Mouse (Mus musculus) forebrain, postnatal 0 days (tissue): ENCODE results near the gene Lmntd1. TPM values are rescaled to one million over a fixed set of nuclear protein-coding genes. Genes with fewer than 3 reads are reported as not detected.

ENCODE experiments used
- ATAC-seq: fragments of 200-750 bp; cut with Nextera tagmentation; 2 replicates; pipeline ENCODE4 v1.8.0; 2017; ENCODE audit warnings: mild to moderate bottlenecking, moderate library complexity
- DNase-seq: peaks from one replicate; pipeline ENCODE4 v3.0.0-alpha.2; 2015
- H3K27ac ChIP-seq: fragments of 300-500 bp; sonication (generic); 2 replicates; pipeline ENCODE4 v1.5.1; 2014; ENCODE audit warnings: low read depth, mild to moderate bottlenecking, antibody characterized with exemption, low read length, moderate library complexity, mixed read lengths
- H3K27me3 ChIP-seq: fragments of 300-500 bp; sonication (generic); 2 replicates; pipeline ENCODE4 v1.6.1; 2014; ENCODE audit warnings: mild to moderate bottlenecking, low read length, mixed read lengths; ENCODE audit not compliant: insufficient read depth
- H3K36me3 ChIP-seq: fragments of 300-500 bp; sonication (generic); 2 replicates; pipeline ENCODE4 v1.6.1; 2014; ENCODE audit warnings: mild to moderate bottlenecking, moderate library complexity; ENCODE audit not compliant: insufficient read depth
- H3K4me1 ChIP-seq: fragments of 300-500 bp; sonication (generic); 2 replicates; pipeline ENCODE4 v1.6.1; 2014; ENCODE audit warnings: antibody characterized with exemption; ENCODE audit not compliant: insufficient read depth
- H3K4me2 ChIP-seq: fragments of 300-500 bp; sonication (generic); 2 replicates; pipeline ENCODE4 v1.6.1; 2014; ENCODE audit warnings: low read depth, mild to moderate bottlenecking, moderate library complexity
- H3K4me3 ChIP-seq: fragments of 300-500 bp; sonication (generic); 2 replicates; pipeline ENCODE4 v1.5.1; 2014; ENCODE audit warnings: low read depth, low read length, mixed read lengths
- H3K9ac ChIP-seq: fragments of 300-500 bp; sonication (generic); 2 replicates; pipeline ENCODE4 v1.6.1; 2014; ENCODE audit warnings: mild to moderate bottlenecking
- H3K9me3 ChIP-seq: fragments of 300-500 bp; sonication (generic); 2 replicates; pipeline ENCODE4 v1.6.1; 2016; ENCODE audit warnings: low read length
- CTCF ChIP-seq: sonication (generic); IDR thresholded peaks from 2 replicates; pipeline ENCODE4 v1.5.1; 2016; ENCODE audit warnings: antibody characterized with exemption, control low read depth, low read depth
- WGBS: fragments of 180-500 bp; shearing (Covaris S2); extraction: QIAGEN DNeasy Blood & Tissue Kit; methylation state at CpG from one replicate; pipeline ENCODE4 v1.1.7; 2014; 5-methylcytosine and 5-hydroxymethylcytosine counted together
- polyA plus RNA-seq: library from polyadenylated mRNA; unstranded; fragments of >200 nt; fragmentation: Nextera tagmentation; extraction: Ambion mirVana; gene quantifications from 2 replicates; pipeline ENCODE4 v1.2.1, GENCODE M21; 2015
- total RNA-seq: library from RNA; depleted of rRNA; stranded (reverse); fragments of >200 nt; gene quantifications from 2 replicates; pipeline ENCODE4 v1.2.3, GENCODE M21; 2014

The Lmntd1 gene
- total and polyA plus RNA-seq, 2 experiments from 2014 or later, result 1.3 to 1.4 TPM

DNA sequence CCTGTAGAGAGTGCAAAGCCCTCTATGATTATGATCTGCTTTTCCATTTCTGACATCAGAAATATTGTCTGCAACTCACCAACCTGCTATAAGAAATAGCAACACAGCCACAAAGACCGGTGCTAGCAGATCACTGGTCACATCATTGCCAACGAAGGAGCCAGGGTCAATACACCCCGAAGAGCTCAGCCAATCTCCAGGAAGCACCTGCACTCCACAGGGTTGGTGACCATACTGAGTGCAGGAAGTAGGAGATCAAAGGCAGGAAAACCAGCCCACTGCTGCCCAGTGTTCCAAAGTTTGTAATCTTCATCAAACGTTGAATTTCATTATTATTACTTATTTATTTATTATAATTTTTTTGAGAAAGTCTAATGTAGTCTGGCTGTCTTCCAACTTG is 9.5 kb downstream of the Lmntd1 start:
- Histone ChIP-seq H3K9ac (no peak overlapping the region), H3K4me3 (no peak overlapping the region), H3K27me3 (no peaks in the 10 kb centered on the region), H3K27ac (no peak overlapping the region), H3K4me1 (no peaks in the 10 kb centered on the region), H3K9me3 (no peaks in the 10 kb centered on the region), H3K36me3 (no peaks in the 10 kb centered on the region), H3K4me2 (no peak overlapping the region)
- no peak for DNase-seq
- no peak for ATAC-seq
- WGBS, result 84% methylated on average over 4 of the region's 4 CpGs
- TF ChIP-seq CTCF, result no peak

DNA sequence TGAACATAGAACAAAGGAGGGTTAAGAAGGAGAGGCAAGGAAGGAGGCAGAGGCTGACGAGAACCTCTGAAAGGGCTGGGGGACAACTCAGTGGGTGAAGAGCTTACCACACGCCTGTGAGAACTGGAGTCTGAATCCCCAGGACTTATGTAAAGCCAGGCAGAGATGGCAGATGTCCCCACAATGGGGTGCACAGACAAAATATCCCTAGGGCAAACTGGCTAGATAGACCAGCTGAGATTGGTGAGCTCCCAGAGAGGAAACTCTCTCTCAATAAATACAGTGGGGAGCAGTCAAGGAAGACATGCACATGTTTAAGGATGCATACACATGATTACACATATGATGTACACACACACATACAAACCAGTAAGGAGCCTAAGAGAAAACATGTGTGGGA is 10.0 kb downstream of the Lmntd1 start:
- TF ChIP-seq CTCF, result no peak
- Histone ChIP-seq H3K4me3 (no peak overlapping the region), H3K27ac (no peak overlapping the region), H3K4me2 (no peak overlapping the region), H3K9me3 (no peaks in the 10 kb centered on the region), H3K27me3 (no peaks in the 10 kb centered on the region), H3K36me3 (no peaks in the 10 kb centered on the region), H3K4me1 (no peaks in the 10 kb centered on the region), H3K9ac (no peak overlapping the region)
- DNase-seq (no peak), ATAC-seq (no peak)
- WGBS, result 11% methylated on average over 2 of the region's 2 CpGs

DNA sequence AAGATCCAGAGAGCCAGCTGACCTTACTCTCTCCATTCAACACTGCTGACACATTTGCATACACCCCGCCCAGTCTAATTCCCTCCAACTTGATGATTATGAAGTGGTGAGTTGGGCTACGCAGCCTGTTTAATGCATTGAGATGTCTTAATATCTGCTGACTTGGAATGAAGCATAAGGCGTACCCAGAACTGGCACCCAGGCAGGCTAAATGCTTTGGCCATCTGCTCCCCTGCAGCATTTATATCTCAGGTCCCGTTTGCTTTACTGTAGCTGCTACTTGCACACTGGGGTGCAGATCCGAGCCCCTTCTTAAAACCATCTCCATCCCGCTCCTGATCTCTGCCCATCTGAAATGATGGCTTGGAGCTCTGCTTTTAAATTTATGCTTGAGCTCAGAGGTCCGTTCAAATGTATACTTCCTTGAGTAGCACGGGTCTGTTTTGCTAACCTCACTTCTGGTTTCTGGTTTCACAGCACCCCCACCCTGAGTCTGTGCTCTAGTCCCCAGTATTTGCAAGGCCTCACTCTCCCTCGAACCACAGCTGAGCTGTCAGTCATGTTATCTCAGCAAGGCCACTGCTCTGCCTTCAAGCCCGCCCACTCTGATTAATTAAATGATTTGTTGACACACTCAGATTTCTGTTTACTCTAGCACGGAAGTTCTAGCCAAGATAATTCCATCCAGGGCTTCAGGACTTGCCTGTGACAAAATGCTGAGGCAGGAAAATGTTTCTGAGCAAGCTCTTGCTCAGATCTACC is 15.1 kb downstream of the Lmntd1 start:
- peak; percentile 32; the same call in 1 of the 2 replicates for ATAC-seq
- 52% methylated on average over 11 of the region's 11 CpGs for WGBS
- H3K9me3 ChIP-seq, result no peaks in the 10 kb centered on the region
- H3K4me3 ChIP-seq, result no peak overlapping the region
- peak; percentile 44 for DNase-seq
- TF ChIP-seq CTCF, result no peak
- H3K4me1 ChIP-seq, result 0 out of 2 replicates have a peak, but pooled peaks cover 4% of the 10 kb centered on the region
- 0 out of 2 replicates have a peak overlapping the region, but pooled peaks have one; percentile 15 for H3K27ac ChIP-seq
- no peaks in the 10 kb centered on the region for H3K36me3 ChIP-seq
- no peak overlapping the region for H3K9ac ChIP-seq
- no peak overlapping the region for H3K4me2 ChIP-seq
- no peaks in the 10 kb centered on the region for H3K27me3 ChIP-seq

DNA sequence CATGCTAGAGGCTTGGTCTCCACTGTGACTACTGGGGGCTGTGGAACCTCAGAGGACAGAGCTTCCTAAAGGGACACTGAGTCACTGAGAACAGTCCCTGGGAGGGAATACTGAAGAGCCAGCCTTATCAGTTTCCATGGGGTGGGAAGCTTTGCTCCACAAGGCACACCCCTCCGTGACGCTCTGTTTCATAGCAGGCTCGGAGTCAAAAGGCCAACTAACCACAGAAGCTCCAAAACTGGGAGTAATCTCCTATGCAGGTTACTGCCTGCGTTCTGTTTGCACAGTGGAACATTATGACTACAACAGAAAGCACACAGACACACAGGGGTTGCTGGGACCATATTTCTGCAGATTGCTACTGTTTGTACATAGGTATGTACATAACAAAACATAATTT is 18.2 kb downstream of the Lmntd1 start:
- DNase-seq, result no peak
- no peak for TF ChIP-seq CTCF
- no peak overlapping the region for H3K27ac ChIP-seq
- H3K36me3 ChIP-seq, result no peaks in the 10 kb centered on the region
- H3K4me2 ChIP-seq, result no peak overlapping the region
- ATAC-seq, result no peak
- WGBS, result 91% methylated on average over 4 of the region's 4 CpGs
- H3K4me3 ChIP-seq, result no peak overlapping the region
- H3K9ac ChIP-seq, result no peak overlapping the region
- H3K9me3 ChIP-seq, result no peaks in the 10 kb centered on the region
- H3K27me3 ChIP-seq, result no peaks in the 10 kb centered on the region
- H3K4me1 ChIP-seq, result peaks cover 10% of the 10 kb centered on the region; the same call in 1 of the 2 replicates

DNA sequence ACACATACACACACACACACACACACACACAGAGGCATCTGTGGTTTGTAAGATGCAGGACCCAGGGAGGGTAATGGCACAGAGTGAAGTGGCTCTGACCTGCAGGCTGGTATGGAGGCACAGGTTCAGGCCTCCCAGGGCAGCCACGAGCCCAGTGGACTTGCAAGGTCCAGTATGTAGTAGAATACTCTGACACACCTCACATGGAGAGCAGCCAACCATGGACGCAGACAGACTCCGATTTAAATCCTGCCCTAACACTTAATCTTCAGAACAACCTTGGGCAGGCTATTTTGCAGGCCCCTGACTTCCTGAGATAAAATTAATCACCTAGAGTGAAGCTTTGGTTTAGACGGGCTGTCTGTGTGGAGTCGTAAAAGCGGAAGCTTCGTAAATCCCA is 20.1 kb downstream of the Lmntd1 start:
- H3K4me1 ChIP-seq, result peaks cover 10% of the 10 kb centered on the region; the same call in 1 of the 2 replicates
- TF ChIP-seq CTCF, result no peak
- no peak overlapping the region for H3K9ac ChIP-seq
- no peak for DNase-seq
- H3K9me3 ChIP-seq, result no peaks in the 10 kb centered on the region
- H3K36me3 ChIP-seq, result no peaks in the 10 kb centered on the region
- H3K4me2 ChIP-seq, result no peak overlapping the region
- no peaks in the 10 kb centered on the region for H3K27me3 ChIP-seq
- H3K27ac ChIP-seq, result no peak overlapping the region
- H3K4me3 ChIP-seq, result no peak overlapping the region
- ATAC-seq, result no peak
- 85% methylated on average over 7 of the region's 7 CpGs for WGBS

DNA sequence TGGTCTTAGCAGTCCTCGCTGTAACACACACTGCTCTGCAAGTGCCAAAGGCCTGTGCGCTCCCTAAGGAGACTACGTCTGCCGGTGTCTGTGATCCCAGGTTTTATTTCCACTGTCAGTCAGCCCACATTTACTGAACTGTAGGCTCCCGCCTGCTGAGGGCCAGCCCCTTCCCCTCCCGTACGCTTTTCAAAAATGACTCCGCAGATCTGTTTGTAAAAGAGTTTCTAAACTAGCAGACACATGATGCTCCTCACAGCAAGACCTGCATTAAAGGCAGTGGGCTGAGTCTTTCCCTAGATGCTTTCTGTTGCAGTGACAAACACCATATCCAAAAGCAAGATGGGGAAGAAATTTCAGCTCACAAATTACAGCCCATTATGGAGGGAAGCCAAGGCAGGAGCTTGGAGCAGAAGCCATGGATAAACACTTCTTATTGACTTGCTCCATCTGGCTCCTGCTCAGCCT is 21.6 kb downstream of the Lmntd1 start:
- Histone ChIP-seq H3K4me2 (no peak overlapping the region), H3K27ac (no peak overlapping the region), H3K4me1 (peaks cover 6% of the 10 kb centered on the region; the same call in 1 of the 2 replicates), H3K27me3 (no peaks in the 10 kb centered on the region), H3K9ac (no peak overlapping the region), H3K9me3 (no peaks in the 10 kb centered on the region), H3K4me3 (no peak overlapping the region), H3K36me3 (no peaks in the 10 kb centered on the region)
- WGBS, result 39% methylated on average over 8 of the region's 8 CpGs
- peak; percentile 63 for DNase-seq
- no peak for TF ChIP-seq CTCF
- peak; percentile 29 for ATAC-seq

DNA sequence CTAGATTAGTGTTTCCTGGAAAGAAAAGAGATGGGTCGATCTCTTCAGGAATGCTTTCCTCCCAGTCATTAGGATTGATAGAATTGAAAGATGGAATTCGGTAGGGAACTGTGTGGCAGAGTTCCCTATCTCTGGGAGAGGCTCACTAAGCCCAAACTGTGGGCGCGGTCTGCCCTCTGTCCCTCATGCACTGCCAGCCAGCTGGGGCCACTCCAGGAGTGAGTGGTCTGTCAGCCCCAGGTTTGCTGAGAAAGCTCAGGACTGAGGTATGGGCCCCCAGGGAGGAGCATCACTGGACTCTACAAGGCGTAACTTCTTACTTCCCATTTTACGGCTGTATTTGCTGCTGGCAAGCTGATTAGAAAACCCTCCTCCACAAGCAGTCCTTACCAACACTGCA is 22.1 kb downstream of the Lmntd1 start:
- ATAC-seq (no peak; the same call in 1 of the 2 replicates), DNase-seq (no peak)
- Histone ChIP-seq H3K4me1 (peaks cover 6% of the 10 kb centered on the region; the same call in 1 of the 2 replicates), H3K9ac (no peak overlapping the region), H3K36me3 (no peaks in the 10 kb centered on the region), H3K4me2 (no peak overlapping the region), H3K27me3 (no peaks in the 10 kb centered on the region), H3K27ac (no peak overlapping the region), H3K9me3 (no peaks in the 10 kb centered on the region), H3K4me3 (no peak overlapping the region)
- WGBS, result 75% methylated on average over 6 of the region's 6 CpGs
- no peak for TF ChIP-seq CTCF
